ENCODE assay signal across 17 mouse cellular contexts in genomic region chr16:97430091-97430490, GRCm38 (mm10). TPM values are rescaled to one million over a fixed set of nuclear protein-coding genes. Genes with fewer than 3 reads are reported as not detected.
"Had no signal": no experiment of that assay in that cellular context is flagged by ENCODE, and none has a peak within 500 bp of the region (broad histone marks: within the 10 kb centered on the region; RNA-seq: fewer than 3 reads in every experiment).

No protein-coding gene starts in this region.

- H3K9ac ChIP-seq: kidney, embryonic 15.5 days; limb, embryonic 12.5 days; liver, embryonic 13.5 days; liver, postnatal 0 days; lung, embryonic 15.5 days; midbrain, embryonic 15.5 days; neural tube, embryonic 12.5 days had no signal

- H3K27ac ChIP-seq: kidney, embryonic 15.5 days; limb, embryonic 12.5 days; liver, embryonic 13.5 days; lung, embryonic 15.5 days; macrophage; midbrain, embryonic 15.5 days; neural tube, embryonic 12.5 days had no signal

- H3K4me2 ChIP-seq: kidney, embryonic 15.5 days; limb, embryonic 12.5 days; liver, embryonic 13.5 days; lung, embryonic 15.5 days; midbrain, embryonic 11.5 days; midbrain, embryonic 15.5 days; neural tube, embryonic 12.5 days had no signal

- H3K36me3 ChIP-seq: kidney, embryonic 15.5 days; limb, embryonic 12.5 days; liver, embryonic 13.5 days; lung, embryonic 15.5 days; midbrain, embryonic 15.5 days; neural tube, embryonic 12.5 days had no signal

- H3K9me3 ChIP-seq: kidney, embryonic 15.5 days; limb, embryonic 12.5 days; liver, embryonic 13.5 days; lung, embryonic 15.5 days; megakaryocyte, embryonic 14.5 days; midbrain, embryonic 15.5 days; neural tube, embryonic 12.5 days had no signal

- ATAC-seq: intestine, embryonic 16.5 days; liver, postnatal 0 days; midbrain, embryonic 15.5 days had no signal

- H3K4me1 ChIP-seq: kidney, embryonic 15.5 days; limb, embryonic 12.5 days; liver, embryonic 13.5 days; lung, embryonic 15.5 days; midbrain, embryonic 15.5 days; neural tube, embryonic 12.5 days had no signal

- DNase-seq: kidney, adult 2 months; kidney, postnatal 14 days; liver; liver, embryonic 13.5 days; liver, postnatal 0 days; lung, postnatal 14 days; right cerebral cortex, postnatal 25 days; thymus, postnatal 36 days had no signal

- H3K27me3 ChIP-seq: kidney, embryonic 15.5 days; limb, embryonic 12.5 days; liver, embryonic 13.5 days; lung, embryonic 15.5 days; midbrain, embryonic 15.5 days; neural tube, embryonic 12.5 days had no signal

- H3K4me3 ChIP-seq: kidney, embryonic 15.5 days; limb, embryonic 12.5 days; liver, embryonic 13.5 days; lung, embryonic 15.5 days; megakaryocyte, embryonic 14.5 days; midbrain, embryonic 15.5 days; neural tube, embryonic 12.5 days had no signal

RNA-seq across cellular contexts. Expression of gene Mx1, which starts 32.6 kb away (rescaled TPM):
- polyA plus RNA-seq: limb, embryonic 12.5 days had no signal
